Comparison of ENCODE assay signal across 8 mouse cellular contexts in genomic region chr2:131179246-131179886, GRCm38 (mm10). TPM values are rescaled to one million over a fixed set of nuclear protein-coding genes. Genes with fewer than 3 reads are reported as not detected.
A peak's percentile ranks its signal among the peaks of the same experiment; 100 is the strongest.
DNase-seq lines count a peak whose midpoint lies in the region; ATAC-seq lines count a peak whose summit lies in the region.

No protein-coding gene starts in this region.

- peak; percentile 54 for ATAC-seq in intestine, embryonic 16.5 days
- peak; percentile 59 for ATAC-seq in limb, embryonic 13.5 days (ENCODE audit: low FRiP score, low read depth)
- peak; percentile 73 for ATAC-seq in midbrain, embryonic 13.5 days

- H3K9ac ChIP-seq in intestine, embryonic 16.5 days (ENCODE audit: low read depth, low read length) = peak overlapping the region; percentile 96
- peak overlapping the region; percentile 94 for H3K9ac ChIP-seq in limb, embryonic 13.5 days
- H3K9ac ChIP-seq in midbrain, embryonic 13.5 days (replicated peaks) = peak overlapping the region; percentile 97

- intact Hi-C loops in heart, postnatal 25 days (cut with DNase I) = no loop called here

- H3K4me3 ChIP-seq in intestine, embryonic 16.5 days (ENCODE audit: low read length) = peak overlapping the region; percentile 84
- peak overlapping the region; percentile 88 for H3K4me3 ChIP-seq in limb, embryonic 13.5 days
- peak overlapping the region; percentile 88 for H3K4me3 ChIP-seq in midbrain, embryonic 13.5 days (replicated peaks)

- H3K36me3 ChIP-seq in intestine, embryonic 16.5 days (ENCODE audit: control insufficient read depth, insufficient read depth, low read length) = no peaks in the 10 kb centered on the region; the same call in 1 of the 2 replicates
- H3K36me3 ChIP-seq in limb, embryonic 13.5 days = peaks cover 24% of the 10 kb centered on the region
- H3K36me3 ChIP-seq in midbrain, embryonic 13.5 days = 0 out of 2 replicates have a peak, but pooled peaks cover 11% of the 10 kb centered on the region

- under 1% methylated on average over 67 of the region's 67 CpGs for WGBS in intestine, embryonic 16.5 days
- under 1% methylated on average over 67 of the region's 67 CpGs for WGBS in limb, embryonic 13.5 days
- WGBS in midbrain, embryonic 13.5 days = under 1% methylated on average over 67 of the region's 67 CpGs

- peaks cover 34% of the 10 kb centered on the region for H3K4me1 ChIP-seq in intestine, embryonic 16.5 days (ENCODE audit: control insufficient read depth, insufficient read depth, low read length)
- H3K4me1 ChIP-seq in limb, embryonic 13.5 days = peaks cover 44% of the 10 kb centered on the region
- peaks cover 50% of the 10 kb centered on the region for H3K4me1 ChIP-seq in midbrain, embryonic 13.5 days (replicated peaks)

- no peaks in the 10 kb centered on the region for H3K27me3 ChIP-seq in intestine, embryonic 16.5 days (replicated peaks; ENCODE audit: control insufficient read depth, insufficient read depth, low read length)
- no peaks in the 10 kb centered on the region for H3K27me3 ChIP-seq in limb, embryonic 13.5 days
- no peaks in the 10 kb centered on the region for H3K27me3 ChIP-seq in midbrain, embryonic 13.5 days

- H3K9me3 ChIP-seq in intestine, embryonic 16.5 days (ENCODE audit: control insufficient read depth, low read length) = no peaks in the 10 kb centered on the region
- no peaks in the 10 kb centered on the region for H3K9me3 ChIP-seq in limb, embryonic 13.5 days
- no peaks in the 10 kb centered on the region for H3K9me3 ChIP-seq in midbrain, embryonic 13.5 days

- H3K27ac ChIP-seq in intestine, embryonic 16.5 days (ENCODE audit: low read length) = peak overlapping the region; percentile 97
- H3K27ac ChIP-seq in limb, embryonic 13.5 days = peak overlapping the region; percentile 85
- peak overlapping the region; percentile 96 for H3K27ac ChIP-seq in midbrain, embryonic 13.5 days

- H3K4me2 ChIP-seq in intestine, embryonic 16.5 days (ENCODE audit: low read depth, low read length) = peak overlapping the region; percentile 95
- peak overlapping the region; percentile 99 for H3K4me2 ChIP-seq in limb, embryonic 13.5 days (replicated peaks)
- H3K4me2 ChIP-seq in midbrain, embryonic 13.5 days (replicated peaks) = peak overlapping the region; percentile 98

- DNase-seq in heart, adult 11 months = peak; percentile 98
- DNase-seq in heart, postnatal 25 days (ENCODE audit: low spot score) = no peak
- peak; percentile 75 for DNase-seq in embryo, embryonic 10.5 days (ENCODE audit: low spot score)
- DNase-seq in gastrocnemius, postnatal 25 days = peak; percentile 44
- DNase-seq in spleen, adult 12 weeks (ENCODE audit: low spot score) = peak; percentile 40

RNA-seq across cellular contexts. Expression of gene Cenpb, which starts 0.5 kb away (rescaled TPM):
- total RNA-seq in heart, postnatal 25 days (2021) = 10 to 100 TPM; 76.6 to 80.9 TPM
- total RNA-seq in gastrocnemius, postnatal 25 days (2021) = 10 to 100 TPM; 58.9 to 61.8 TPM
- 9.5 and 9.7 TPM in 2 replicates for polyA plus RNA-seq in intestine, embryonic 16.5 days (2015; fragmentation: Nextera tagmentation; extraction: Ambion mirVana)
- polyA plus RNA-seq in limb, embryonic 13.5 days (2015; fragmentation: Nextera tagmentation; extraction: Ambion mirVana) = 11.2 and 11.6 TPM in 2 replicates
- polyA plus RNA-seq in midbrain, embryonic 13.5 days (2015; fragmentation: Nextera tagmentation; extraction: Ambion mirVana) = 13.3 and 15.0 TPM in 2 replicates

RNA-seq across cellular contexts. Expression of gene Cdc25b, which starts 7.4 kb away (rescaled TPM):
- total RNA-seq in heart, postnatal 25 days (2021) = 1 to 10 TPM; 6.1 to 8.1 TPM
- total RNA-seq in gastrocnemius, postnatal 25 days (2021) = 1 to 10 TPM; 1.5 to 4.8 TPM
- 41.2 and 46.4 TPM in 2 replicates for polyA plus RNA-seq in intestine, embryonic 16.5 days (2015; fragmentation: Nextera tagmentation; extraction: Ambion mirVana)
- polyA plus RNA-seq in limb, embryonic 13.5 days (2015; fragmentation: Nextera tagmentation; extraction: Ambion mirVana) = 57.6 and 60.3 TPM in 2 replicates
- polyA plus RNA-seq in midbrain, embryonic 13.5 days (2015; fragmentation: Nextera tagmentation; extraction: Ambion mirVana) = 50.6 and 59.3 TPM in 2 replicates

RNA-seq across cellular contexts. Expression of gene Spef1, which starts 7.7 kb away (rescaled TPM):
- total RNA-seq in heart, postnatal 25 days (2021) = 1 to 10 TPM; 7.1 to 8.7 TPM
- total RNA-seq in gastrocnemius, postnatal 25 days (2021) = 1 to 10 TPM; 1.9 to 2.1 TPM
- polyA plus RNA-seq in intestine, embryonic 16.5 days (2015; fragmentation: Nextera tagmentation; extraction: Ambion mirVana) = 3.1 and 3.6 TPM in 2 replicates
- polyA plus RNA-seq in limb, embryonic 13.5 days (2015; fragmentation: Nextera tagmentation; extraction: Ambion mirVana) = 4.7 and 5.5 TPM in 2 replicates
- 10.8 and 11.5 TPM in 2 replicates for polyA plus RNA-seq in midbrain, embryonic 13.5 days (2015; fragmentation: Nextera tagmentation; extraction: Ambion mirVana)

RNA-seq across cellular contexts. Expression of gene 1700037H04Rik, which starts 19.5 kb away (rescaled TPM):
- 10 to 100 TPM; 11.5 to 12.2 TPM for total RNA-seq in heart, postnatal 25 days (2021)
- 1 to 10 TPM; 3.3 to 6.6 TPM for total RNA-seq in gastrocnemius, postnatal 25 days (2021)
- polyA plus RNA-seq in intestine, embryonic 16.5 days (2015; fragmentation: Nextera tagmentation; extraction: Ambion mirVana) = 138 and 160 TPM in 2 replicates
- polyA plus RNA-seq in limb, embryonic 13.5 days (2015; fragmentation: Nextera tagmentation; extraction: Ambion mirVana) = 55.2 and 56.0 TPM in 2 replicates
- polyA plus RNA-seq in midbrain, embryonic 13.5 days (2015; fragmentation: Nextera tagmentation; extraction: Ambion mirVana) = 89.6 and 92.2 TPM in 2 replicates

RNA-seq across cellular contexts. Expression of gene Ap5s1, which starts 27.5 kb away (rescaled TPM):
- total RNA-seq in heart, postnatal 25 days (2021) = 10 to 100 TPM; 34.4 to 42.7 TPM
- total RNA-seq in gastrocnemius, postnatal 25 days (2021) = 10 to 100 TPM; 18.2 to 20.1 TPM
- polyA plus RNA-seq in intestine, embryonic 16.5 days (2015; fragmentation: Nextera tagmentation; extraction: Ambion mirVana) = 27.2 and 30.7 TPM in 2 replicates
- 28.0 and 31.3 TPM in 2 replicates for polyA plus RNA-seq in limb, embryonic 13.5 days (2015; fragmentation: Nextera tagmentation; extraction: Ambion mirVana)
- 32.7 and 33.4 TPM in 2 replicates for polyA plus RNA-seq in midbrain, embryonic 13.5 days (2015; fragmentation: Nextera tagmentation; extraction: Ambion mirVana)
